Mouse (Mus musculus): ENCODE measurements around the gene Rgs7bp.

- no peak for TF ChIP-seq CTCF (IDR thresholded peaks at IDR 0.05; ENCODE audit: control insufficient read depth, insufficient read depth, insufficient replicate concordance, low read depth, low read length)
- TF ChIP-seq POLR2A (IDR thresholded peaks at IDR 0.05; ENCODE audit: control insufficient read depth, low read depth, low read length), result no peak
Observed at GRCm38 (mm10) chr13:105096316-105096715, 41.6 kb upstream of the Rgs7bp start.

All from testis, adult 2 months (tissue).